Mouse (Mus musculus): ENCODE measurements around the gene Clec4d. TPM values are rescaled to one million over a fixed set of nuclear protein-coding genes. Genes with fewer than 3 reads are reported as not detected.
"Not testable (repeated sequence)": the region's sequence is repeated elsewhere in the genome, so short reads cannot be mapped to it uniquely, and the experiment has no call there.

Gene Clec4d
- total RNA-seq (2021): not detected

GRCm38 (mm10) chr6:123261555-123262161, at the start of gene Clec4d:
Gene Clec4d (plus strand): TSS chr6:123262111.
- no peak for DNase-seq
- intact Hi-C loops (cut with DNase I): no loop called here

- DNase-seq: no peak
- intact Hi-C loops (cut with DNase I): no loop called here
These were observed 34.3 kb upstream of the Clec4d start for GRCm38 (mm10) chr6:123227519-123228166.

GRCm38 (mm10) chr6:123229644-123230043, 32.3 kb upstream of the Clec4d start, which contains the start of gene Clec4n:
Gene Clec4n (plus strand): TSS chr6:123229843.
- intact Hi-C loops (cut with DNase I): no loop called here
- DNase-seq: no peak

GRCm38 (mm10) chr6:123231149-123231548, 30.8 kb upstream of the Clec4d start:
- intact Hi-C loops (cut with DNase I): no loop called here
- no peak for DNase-seq

GRCm38 (mm10) chr6:123237582-123237981, 24.3 kb upstream of the Clec4d start:
- intact Hi-C loops (cut with DNase I): no loop called here
- DNase-seq: no peak

- intact Hi-C loops (cut with DNase I): no loop called here
These were observed 17.7 kb upstream of the Clec4d start for GRCm38 (mm10) chr6:123244201-123244600.

GRCm38 (mm10) chr6:123248862-123249261, 13.0 kb upstream of the Clec4d start:
- intact Hi-C loops (cut with DNase I); DNase-seq: not testable (repeated sequence)

More at GRCm38 (mm10) chr6:123244201-123244600, 17.7 kb upstream of the Clec4d start:
- DNase-seq: no peak

- DNase-seq: no peak
- intact Hi-C loops (cut with DNase I): no loop called here
These were observed 9.2 kb upstream of the Clec4d start for GRCm38 (mm10) chr6:123252735-123253134.

GRCm38 (mm10) chr6:123258946-123259345, 3.0 kb upstream of the Clec4d start:
- DNase-seq: no peak
- intact Hi-C loops (cut with DNase I): no loop called here

GRCm38 (mm10) chr6:123259889-123260603, 1.9 kb upstream of the Clec4d start:
- intact Hi-C loops (cut with DNase I): no loop called here
- no peak for DNase-seq

- DNase-seq: no peak
- intact Hi-C loops (cut with DNase I): no loop called here
These were observed 1.0 kb upstream of the Clec4d start for GRCm38 (mm10) chr6:123260868-123261267.

- intact Hi-C loops (cut with DNase I): no loop called here
- no peak for DNase-seq
These were observed 2.3 kb downstream of the Clec4d start for GRCm38 (mm10) chr6:123264194-123264593.

- no peak for DNase-seq
- intact Hi-C loops (cut with DNase I): no loop called here
These were observed 3.9 kb downstream of the Clec4d start for GRCm38 (mm10) chr6:123265809-123266208.

GRCm38 (mm10) chr6:123266945-123267344, 5.0 kb downstream of the Clec4d start:
- no peak for DNase-seq
- intact Hi-C loops (cut with DNase I): no loop called here

- DNase-seq: no peak
- intact Hi-C loops (cut with DNase I): no loop called here
These were observed 17.5 kb downstream of the Clec4d start for GRCm38 (mm10) chr6:123279443-123279842.

GRCm38 (mm10) chr6:123286311-123286710, 24.4 kb downstream of the Clec4d start:
- no peak for DNase-seq
- intact Hi-C loops (cut with DNase I): no loop called here

- no peak for DNase-seq
- intact Hi-C loops (cut with DNase I): no loop called here
These were observed 27.0 kb downstream of the Clec4d start for GRCm38 (mm10) chr6:123288931-123289330.

- no peak for DNase-seq
- intact Hi-C loops (cut with DNase I): no loop called here
These were observed 27.8 kb downstream of the Clec4d start, which contains the start of gene Clec4e for GRCm38 (mm10) chr6:123289753-123290152. Gene Clec4e (minus strand): TSS chr6:123289870.

GRCm38 (mm10) chr6:123292751-123293400, 31.0 kb downstream of the Clec4d start:
- DNase-seq: no peak
- intact Hi-C loops (cut with DNase I): no loop called here

GRCm38 (mm10) chr6:123293509-123293908, 31.6 kb downstream of the Clec4d start:
- intact Hi-C loops (cut with DNase I); DNase-seq: not testable (repeated sequence)

GRCm38 (mm10) chr6:123296687-123297086, 34.8 kb downstream of the Clec4d start:
- DNase-seq: no peak
- intact Hi-C loops (cut with DNase I): no loop called here
